Mouse (Mus musculus) lung, postnatal 10 days (tissue): Measurements from ENCODE around the gene Prkra.

Experiments used
- DNase-seq: peaks from one replicate; pipeline ENCODE4 v3.0.0; 2021

Gene Prkra

DNA sequence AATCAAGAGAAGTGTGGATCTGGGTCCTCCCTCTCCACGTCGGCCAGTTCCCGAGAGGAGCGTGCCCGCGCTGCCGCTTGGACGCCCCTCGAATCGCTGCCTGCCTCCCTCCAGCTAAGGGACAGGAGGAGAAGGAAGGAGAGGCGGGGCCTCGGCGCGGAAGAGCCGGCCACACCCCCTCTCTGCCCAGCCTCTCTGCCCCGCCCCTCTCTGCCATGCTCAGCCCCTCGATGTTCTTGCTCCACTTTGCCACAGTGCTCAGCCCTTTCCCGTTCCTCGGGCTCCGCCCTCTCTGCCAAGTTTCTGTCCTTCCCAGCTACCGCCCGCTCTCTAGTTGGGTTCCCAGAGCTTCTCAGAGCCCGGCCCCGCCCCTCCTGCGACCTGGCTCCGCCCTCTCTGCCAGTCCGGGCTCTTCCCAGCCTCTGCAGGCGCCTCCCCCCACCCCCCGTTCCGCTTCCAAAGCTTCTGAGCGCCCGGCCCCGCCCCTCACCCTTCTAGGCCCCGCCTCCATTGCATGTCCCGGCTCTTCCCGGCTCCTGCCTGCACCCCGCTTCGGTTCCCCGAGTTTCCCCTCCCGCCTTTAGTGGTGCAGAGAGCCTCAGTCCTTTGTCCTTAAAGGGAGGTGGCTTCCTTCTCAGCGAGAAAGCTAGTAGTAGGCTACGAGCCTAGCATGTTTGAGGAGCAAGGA lies at the start of gene Prkra, which contains the start of gene Pjvk:
Gene Prkra (minus strand): TSS at position 133 of the 688 bp plus-strand sequence.
Gene Pjvk (plus strand): TSS at position 594 of the 688 bp plus-strand sequence.
- peak; percentile 99 for DNase-seq

- peak; percentile 23 for DNase-seq
Measured at GRCm38 (mm10) chr2:76695290-76695689, 47.5 kb upstream of the Prkra start.

DNA sequence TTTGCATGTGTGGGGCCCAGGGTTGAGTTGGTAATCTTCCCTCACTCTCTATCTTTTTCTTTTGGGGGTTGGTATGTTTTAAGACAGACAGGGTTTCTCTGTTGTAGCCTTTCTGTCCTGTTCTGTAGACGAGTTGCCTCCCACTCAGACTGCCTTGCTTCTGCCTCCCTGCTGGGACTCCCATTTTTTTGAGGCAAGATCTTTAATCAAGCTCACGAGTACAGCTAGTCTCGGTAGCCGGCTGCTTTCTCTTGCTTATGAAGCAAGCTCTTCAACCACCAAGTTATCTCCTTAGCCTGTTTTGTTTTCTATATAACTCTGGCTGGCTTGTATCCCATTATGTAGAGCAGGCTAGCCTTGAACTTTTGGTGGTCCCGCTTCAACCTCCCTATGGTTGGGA lies 46.0 kb upstream of the Prkra start:
- no peak for DNase-seq

DNA sequence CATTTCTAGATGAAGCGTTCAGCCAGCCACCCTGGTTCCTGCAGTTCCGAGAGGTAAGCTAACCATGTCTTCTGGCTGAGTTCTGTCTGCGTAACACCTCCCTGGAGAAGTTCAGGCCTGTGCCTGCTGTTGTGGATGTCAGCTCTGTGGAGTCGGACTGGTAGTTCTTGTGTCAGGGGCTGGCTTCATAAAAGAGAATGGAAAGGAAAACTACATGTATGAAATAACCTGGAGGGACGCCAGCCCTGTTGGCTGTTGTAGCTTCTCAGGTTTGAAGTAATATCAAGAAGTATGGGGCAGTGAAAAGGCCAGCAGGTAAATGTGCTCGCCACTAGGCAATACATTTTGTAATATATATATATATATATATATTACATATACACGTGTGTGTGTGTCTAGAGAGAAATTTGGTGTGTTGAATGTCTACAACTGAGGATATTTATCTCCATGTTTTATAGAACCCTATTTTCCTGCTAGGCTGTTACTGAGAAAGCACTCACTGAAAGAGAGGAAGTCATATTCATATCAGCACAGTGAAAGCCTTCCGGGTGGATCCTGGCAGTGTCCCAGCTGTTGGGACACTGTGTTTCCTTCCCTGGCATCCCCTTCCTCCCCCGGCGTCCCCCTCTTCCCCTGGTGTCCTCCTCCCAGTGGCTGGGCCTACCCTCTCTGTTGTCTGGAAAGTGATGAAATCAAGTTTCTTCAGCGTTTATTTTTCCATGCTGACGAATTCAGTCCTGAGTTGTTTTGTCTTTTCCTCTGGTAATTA lies 42.8 kb upstream of the Prkra start:
- peak; percentile 84 for DNase-seq

GRCm38 (mm10) chr2:76688162-76688561 lies 40.3 kb upstream of the Prkra start:
- no peak for DNase-seq

DNA sequence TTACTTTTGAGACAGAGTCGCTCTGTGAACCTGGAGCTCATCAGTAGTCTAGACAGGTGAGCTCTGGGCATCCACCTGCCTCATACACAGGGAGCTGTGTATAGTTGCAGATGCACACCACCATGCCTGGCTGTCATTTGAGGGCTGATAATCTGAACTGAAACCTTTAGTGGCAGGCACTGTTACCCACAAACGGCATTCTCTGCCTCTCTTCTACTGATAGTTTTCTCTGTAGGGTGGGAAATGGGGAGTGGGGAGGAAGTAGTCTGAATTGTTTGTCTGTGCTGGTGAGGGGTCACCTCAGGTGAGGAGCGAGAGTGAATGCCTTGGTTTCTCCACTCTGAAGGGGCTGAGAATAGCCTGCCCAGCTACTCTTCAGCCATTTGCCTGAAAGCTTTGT lies 39.8 kb upstream of the Prkra start:
- no peak for DNase-seq

GRCm38 (mm10) chr2:76686986-76687385 lies 39.2 kb upstream of the Prkra start:
- no peak for DNase-seq

DNA sequence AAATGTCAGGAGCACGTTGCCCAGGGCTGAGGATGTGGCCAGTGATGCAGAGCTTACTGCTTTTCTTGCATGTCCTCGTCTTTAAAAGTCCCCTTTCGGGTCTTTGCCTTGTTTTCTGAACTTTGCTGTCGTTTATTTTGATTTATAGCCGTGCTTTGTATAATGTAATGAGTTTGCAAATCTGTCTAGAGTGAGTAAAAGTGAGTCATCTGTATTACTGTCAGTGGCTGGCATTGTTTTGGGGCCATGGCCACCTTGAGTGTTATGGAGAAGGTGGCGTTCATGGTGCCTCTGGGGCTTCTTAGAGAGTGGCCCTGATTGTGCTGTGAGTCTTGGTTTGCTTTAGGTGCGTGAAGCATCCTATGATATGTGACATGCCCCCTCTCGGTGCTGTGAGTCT lies 34.5 kb upstream of the Prkra start:
- no peak for DNase-seq

GRCm38 (mm10) chr2:76676401-76677226 lies 28.8 kb upstream of the Prkra start:
- DNase-seq = no peak

- no peak for DNase-seq
Measured at GRCm38 (mm10) chr2:76675949-76676348, 28.1 kb upstream of the Prkra start.

- DNase-seq = peak; percentile 24
Measured at GRCm38 (mm10) chr2:76675451-76675850, 27.6 kb upstream of the Prkra start.

DNA sequence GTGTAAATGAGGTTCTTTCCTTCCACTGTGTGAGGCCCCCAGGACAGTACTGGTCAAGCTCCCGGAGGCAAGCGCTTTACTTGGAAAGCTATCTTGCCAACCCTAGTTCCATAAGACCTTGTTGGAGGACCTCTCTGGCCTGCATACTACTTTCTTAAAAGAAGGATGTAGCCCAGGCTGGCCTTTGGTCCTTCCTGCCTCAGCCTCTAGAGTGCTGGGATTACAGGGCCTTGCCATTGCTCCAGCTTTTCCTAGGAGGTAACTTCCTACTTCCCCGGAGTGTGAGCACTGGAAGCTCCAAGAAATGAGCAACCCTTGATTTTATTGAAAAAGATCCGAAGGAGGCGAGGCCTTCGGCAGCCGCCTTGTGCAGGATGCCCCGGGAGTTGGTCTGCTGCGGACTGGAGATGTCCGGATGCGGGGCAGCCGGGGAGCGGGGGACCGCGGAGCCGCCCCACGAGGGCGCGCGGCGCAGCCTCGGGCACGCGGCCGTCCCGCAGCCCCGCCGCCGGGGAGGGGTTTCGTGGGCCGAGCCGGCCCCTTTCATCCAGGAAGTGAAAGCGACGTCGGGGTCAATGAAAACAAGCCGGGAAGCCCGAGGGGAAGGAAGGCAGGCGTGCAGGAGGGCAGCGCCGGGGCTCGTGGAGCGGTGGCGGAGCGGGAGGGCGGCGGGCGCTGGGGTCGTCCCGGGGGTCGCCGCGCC lies 27.1 kb upstream of the Prkra start, which contains the start of gene Plekha3:
Gene Plekha3 (plus strand): TSS at position 557 of the 703 bp plus-strand sequence.
- DNase-seq = peak; percentile 92

GRCm38 (mm10) chr2:76673472-76674081 lies 25.8 kb upstream of the Prkra start:
- peak; percentile 80 for DNase-seq

DNA sequence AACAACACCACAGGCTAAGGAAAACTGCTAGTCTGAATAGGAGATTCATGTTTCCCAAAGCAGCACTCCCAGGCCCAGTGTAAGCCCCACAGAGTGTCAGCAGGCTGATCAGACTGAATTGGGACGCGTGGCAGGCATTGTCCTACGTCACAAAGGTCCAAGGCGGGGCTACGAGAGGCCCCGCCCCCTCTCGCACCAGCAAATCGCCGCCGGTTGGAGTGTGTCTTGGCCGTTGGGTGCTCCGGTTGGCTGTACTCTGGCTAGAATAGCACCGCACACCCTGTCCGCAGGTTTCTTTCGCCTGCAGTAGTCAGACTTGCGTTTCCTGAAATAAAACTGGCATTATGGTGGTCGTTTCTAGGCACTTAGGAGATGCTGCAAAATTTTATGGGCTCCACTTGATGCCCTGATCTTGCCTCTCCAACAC lies 25.2 kb upstream of the Prkra start, which contains the start of gene Fkbp7:
Gene Fkbp7 (minus strand): TSS at position 151 of the 427 bp plus-strand sequence.
- DNase-seq = peak; percentile 94

DNA sequence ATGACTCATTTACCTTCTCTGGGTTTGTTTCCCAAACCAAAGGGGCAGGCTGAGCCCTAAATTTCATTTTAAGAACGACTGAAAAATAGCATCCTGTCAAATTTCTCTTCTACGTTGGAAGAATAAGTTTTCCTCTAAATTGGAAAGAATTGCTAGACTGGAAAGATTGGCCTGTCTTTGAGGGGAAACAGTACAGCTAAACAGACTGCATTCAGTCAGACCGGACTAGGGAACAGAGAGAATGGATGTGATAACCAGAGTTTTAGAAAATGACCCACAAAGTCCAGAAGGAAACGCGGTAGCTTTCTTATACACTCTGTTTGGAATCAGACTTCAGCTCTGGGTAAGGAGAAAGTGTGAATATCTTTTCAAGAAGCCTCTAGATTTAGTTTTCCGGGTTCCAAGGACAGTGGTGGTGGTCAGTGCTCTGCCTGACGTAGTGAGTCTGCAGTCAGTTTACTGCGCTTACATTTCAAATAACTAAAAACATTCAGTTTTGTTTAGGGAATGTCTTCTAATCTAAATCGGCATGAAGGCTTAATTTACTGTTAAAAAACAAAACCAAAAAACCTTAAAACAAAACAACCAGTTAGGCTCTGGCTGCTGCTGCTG lies 24.4 kb upstream of the Prkra start:
- no peak for DNase-seq

DNA sequence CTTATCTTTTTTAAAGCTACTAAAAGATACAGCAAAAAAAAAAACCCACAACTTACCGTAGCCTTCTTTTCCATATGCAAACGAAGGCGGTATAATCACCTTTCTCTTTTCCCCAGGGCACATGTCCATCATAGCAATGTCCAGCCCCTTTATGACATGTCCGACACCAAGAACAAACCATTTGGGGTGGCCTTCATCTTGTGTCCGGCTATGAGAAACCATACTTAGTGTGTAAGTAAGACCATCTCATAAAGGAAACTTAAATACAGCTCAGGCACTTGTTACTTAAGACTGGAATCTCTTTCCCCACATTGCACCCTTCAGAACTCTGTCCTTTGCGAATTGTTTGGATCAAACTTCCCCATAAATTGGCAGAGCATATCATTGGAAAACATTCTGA lies 23.8 kb upstream of the Prkra start:
- DNase-seq = no peak

DNA sequence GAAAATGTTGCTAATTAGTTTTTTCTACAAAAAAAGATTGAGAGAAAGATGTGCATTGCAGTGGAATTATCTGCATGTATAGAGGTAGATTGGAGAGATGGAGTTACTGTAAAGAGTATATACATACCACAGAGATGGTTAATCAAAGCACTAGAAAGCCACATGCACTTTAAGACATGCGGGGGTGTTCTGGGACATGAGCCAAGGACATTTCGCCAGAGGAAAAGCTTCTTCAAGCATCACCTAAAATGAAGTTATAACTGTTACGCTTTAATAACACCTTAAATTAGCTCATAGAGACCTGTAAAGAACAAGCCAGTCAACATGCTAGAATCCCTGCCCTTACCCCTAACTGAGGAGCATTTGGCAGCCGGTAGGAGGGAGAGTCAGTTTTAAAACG lies 19.4 kb upstream of the Prkra start:
- no peak for DNase-seq

GRCm38 (mm10) chr2:76665531-76665930 lies 17.7 kb upstream of the Prkra start:
- no peak for DNase-seq

DNA sequence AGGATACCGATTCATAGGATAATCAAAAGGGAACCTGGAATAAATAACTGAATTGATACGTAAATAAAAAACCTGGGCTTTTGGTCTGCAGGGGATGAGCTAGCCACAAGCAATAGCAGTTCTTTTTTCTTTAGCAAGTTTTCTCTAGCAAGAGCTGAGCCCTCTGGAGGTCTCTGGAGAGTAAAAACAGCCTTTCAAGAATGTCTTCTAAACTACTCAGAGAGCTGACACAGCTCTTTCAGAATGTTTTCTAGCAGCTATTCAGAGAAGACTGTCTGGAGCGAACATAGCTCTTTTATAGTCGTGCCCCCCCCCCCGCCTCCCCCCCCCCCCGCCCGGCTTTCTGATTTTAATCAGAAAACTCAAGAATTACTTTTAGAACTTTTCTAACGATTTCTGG lies 11.6 kb upstream of the Prkra start:
- DNase-seq = no peak

DNA sequence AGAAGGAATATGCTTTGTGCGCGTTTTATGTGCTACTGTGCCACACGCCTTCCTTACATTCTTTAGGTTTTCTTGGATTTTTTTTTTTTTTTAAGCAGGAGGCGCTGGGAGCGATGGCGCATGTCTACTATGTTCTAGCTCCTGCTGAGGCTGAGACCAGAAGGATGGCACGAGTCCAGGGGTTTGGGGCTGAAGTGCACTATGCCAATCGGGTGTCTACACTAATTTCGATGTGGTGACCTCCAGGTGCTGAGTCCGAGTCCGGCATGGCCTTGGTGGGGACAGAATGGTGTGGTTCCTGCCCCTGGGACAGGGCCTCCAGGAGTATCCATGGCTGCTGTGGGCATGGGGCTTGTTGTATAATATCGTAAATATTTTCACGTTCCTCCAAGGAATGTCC lies 10.7 kb upstream of the Prkra start:
- no peak for DNase-seq

DNA sequence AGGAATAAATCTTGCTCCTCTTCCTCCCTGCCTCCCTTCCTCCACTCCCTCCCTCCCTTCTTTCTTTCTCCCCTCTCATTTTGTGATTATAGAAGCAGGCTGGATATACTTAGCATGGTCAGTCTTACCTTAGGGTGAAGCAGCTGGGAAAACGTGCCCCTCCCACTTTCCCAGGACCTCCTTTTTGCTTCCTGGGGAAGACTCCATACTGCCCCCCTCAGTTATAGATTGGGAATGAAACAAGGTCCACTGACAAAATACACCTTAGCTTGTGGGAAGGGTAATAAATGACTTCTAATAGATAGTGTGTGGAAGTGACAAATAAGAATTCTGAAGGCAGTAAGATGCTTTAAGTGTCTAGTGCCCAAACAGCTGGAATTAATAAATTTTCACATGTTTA lies 8.2 kb upstream of the Prkra start:
- peak; percentile 42 for DNase-seq

DNA sequence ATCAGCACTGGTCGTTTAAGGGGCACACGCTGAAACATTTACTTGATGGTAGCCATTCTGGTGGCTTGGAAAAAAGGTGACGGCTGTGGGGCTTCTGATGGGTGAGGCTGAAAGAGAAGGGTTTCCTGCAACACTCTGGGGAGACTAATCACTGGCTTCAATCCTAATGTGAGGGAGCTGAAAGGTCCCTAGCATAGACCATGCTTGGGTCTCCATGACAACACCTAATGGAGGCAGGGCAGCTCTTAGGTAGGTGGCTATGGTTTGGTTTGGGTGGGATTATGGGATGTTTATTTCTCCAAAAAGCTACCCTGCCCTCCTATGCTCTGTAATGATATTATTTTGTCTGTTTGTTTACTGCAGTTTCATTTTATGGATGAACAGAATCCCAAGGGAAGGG lies 7.6 kb upstream of the Prkra start:
- no peak for DNase-seq
